Mouse (Mus musculus) urinary bladder, adult 18-20 months (tissue): ENCODE results near the gene Plekha3.

Experiments
- DNase-seq, 2 experiments: peaks; one replicate each; pipeline ENCODE4 v3.0.0; 2022; ENCODE audit warnings: low spot score in 2 of 2, mixed read lengths in 2 of 2

Gene Plekha3

GRCm38 (mm10) chr2:76676401-76677226, 1.5 kb downstream of the Plekha3 start:
- no peak for DNase-seq

DNA sequence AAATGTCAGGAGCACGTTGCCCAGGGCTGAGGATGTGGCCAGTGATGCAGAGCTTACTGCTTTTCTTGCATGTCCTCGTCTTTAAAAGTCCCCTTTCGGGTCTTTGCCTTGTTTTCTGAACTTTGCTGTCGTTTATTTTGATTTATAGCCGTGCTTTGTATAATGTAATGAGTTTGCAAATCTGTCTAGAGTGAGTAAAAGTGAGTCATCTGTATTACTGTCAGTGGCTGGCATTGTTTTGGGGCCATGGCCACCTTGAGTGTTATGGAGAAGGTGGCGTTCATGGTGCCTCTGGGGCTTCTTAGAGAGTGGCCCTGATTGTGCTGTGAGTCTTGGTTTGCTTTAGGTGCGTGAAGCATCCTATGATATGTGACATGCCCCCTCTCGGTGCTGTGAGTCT, 7.2 kb downstream of the Plekha3 start:
- no peak for DNase-seq

- DNase-seq: no peak
Measured at GRCm38 (mm10) chr2:76686986-76687385, 11.9 kb downstream of the Plekha3 start.

DNA sequence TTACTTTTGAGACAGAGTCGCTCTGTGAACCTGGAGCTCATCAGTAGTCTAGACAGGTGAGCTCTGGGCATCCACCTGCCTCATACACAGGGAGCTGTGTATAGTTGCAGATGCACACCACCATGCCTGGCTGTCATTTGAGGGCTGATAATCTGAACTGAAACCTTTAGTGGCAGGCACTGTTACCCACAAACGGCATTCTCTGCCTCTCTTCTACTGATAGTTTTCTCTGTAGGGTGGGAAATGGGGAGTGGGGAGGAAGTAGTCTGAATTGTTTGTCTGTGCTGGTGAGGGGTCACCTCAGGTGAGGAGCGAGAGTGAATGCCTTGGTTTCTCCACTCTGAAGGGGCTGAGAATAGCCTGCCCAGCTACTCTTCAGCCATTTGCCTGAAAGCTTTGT, 12.5 kb downstream of the Plekha3 start:
- no peak for DNase-seq

GRCm38 (mm10) chr2:76688162-76688561, 13.1 kb downstream of the Plekha3 start:
- DNase-seq: no peak

DNA sequence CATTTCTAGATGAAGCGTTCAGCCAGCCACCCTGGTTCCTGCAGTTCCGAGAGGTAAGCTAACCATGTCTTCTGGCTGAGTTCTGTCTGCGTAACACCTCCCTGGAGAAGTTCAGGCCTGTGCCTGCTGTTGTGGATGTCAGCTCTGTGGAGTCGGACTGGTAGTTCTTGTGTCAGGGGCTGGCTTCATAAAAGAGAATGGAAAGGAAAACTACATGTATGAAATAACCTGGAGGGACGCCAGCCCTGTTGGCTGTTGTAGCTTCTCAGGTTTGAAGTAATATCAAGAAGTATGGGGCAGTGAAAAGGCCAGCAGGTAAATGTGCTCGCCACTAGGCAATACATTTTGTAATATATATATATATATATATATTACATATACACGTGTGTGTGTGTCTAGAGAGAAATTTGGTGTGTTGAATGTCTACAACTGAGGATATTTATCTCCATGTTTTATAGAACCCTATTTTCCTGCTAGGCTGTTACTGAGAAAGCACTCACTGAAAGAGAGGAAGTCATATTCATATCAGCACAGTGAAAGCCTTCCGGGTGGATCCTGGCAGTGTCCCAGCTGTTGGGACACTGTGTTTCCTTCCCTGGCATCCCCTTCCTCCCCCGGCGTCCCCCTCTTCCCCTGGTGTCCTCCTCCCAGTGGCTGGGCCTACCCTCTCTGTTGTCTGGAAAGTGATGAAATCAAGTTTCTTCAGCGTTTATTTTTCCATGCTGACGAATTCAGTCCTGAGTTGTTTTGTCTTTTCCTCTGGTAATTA, 15.5 kb downstream of the Plekha3 start:
- DNase-seq: no peak

DNA sequence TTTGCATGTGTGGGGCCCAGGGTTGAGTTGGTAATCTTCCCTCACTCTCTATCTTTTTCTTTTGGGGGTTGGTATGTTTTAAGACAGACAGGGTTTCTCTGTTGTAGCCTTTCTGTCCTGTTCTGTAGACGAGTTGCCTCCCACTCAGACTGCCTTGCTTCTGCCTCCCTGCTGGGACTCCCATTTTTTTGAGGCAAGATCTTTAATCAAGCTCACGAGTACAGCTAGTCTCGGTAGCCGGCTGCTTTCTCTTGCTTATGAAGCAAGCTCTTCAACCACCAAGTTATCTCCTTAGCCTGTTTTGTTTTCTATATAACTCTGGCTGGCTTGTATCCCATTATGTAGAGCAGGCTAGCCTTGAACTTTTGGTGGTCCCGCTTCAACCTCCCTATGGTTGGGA, 18.7 kb downstream of the Plekha3 start:
- no peak for DNase-seq

GRCm38 (mm10) chr2:76695290-76695689, 20.2 kb downstream of the Plekha3 start:
- DNase-seq: no peak

DNA sequence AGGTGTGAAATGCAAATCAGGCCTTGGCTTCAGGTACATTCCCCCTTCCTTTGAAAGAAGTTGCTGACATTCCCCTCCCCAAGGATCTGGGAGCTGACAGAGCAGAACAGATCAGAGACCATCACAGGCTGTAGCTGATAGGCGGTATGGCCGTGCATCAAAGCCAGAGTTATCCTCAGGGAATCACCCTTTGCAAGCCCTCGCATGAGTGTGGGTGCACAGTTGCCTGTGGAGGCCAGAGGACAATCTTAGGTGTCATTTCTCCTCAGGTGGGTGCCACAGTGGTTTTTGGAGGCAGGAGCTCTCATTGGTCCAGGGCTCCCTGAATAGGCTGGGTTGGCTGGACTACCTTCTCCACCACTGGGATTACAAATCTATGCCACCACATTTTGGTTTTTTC, 27.1 kb downstream of the Plekha3 start:
- DNase-seq: no peak

DNA sequence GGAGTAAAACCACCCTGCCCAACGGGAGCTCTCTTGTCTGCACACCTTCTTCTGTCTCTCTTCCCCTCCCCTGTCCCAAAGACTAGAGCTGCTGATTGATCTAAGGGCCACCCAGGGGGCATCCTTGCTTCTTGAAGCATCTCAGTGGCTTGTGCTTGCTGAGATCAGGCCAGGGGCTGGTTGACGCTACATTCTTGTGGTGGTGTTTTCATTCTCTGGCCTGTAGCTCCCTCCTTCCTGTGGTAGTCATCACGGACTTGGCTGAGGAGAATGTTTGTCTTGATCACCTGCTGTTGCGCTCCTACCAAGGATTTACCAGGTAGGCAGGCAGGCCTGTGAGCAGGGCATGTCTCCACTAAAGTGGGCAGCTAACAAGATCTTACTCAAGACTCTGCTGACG, 27.7 kb downstream of the Plekha3 start:
- DNase-seq: no peak

- no peak for DNase-seq
Measured at GRCm38 (mm10) chr2:76705655-76706054, 30.6 kb downstream of the Plekha3 start.

- no peak for DNase-seq
Measured at GRCm38 (mm10) chr2:76708512-76708911, 33.4 kb downstream of the Plekha3 start.

- DNase-seq: no peak
Measured at GRCm38 (mm10) chr2:76714984-76715383, 39.9 kb downstream of the Plekha3 start.

- no peak for DNase-seq
Measured at GRCm38 (mm10) chr2:76719650-76720049, 44.6 kb downstream of the Plekha3 start.
